Mouse (Mus musculus): Measurements from ENCODE around the gene Unc5cl. TPM values are rescaled to one million over a fixed set of nuclear protein-coding genes. Genes with fewer than 3 reads are reported as not detected.

Gene Unc5cl
- total RNA-seq, 2 experiments from 2014 or later, result not detected

DNA sequence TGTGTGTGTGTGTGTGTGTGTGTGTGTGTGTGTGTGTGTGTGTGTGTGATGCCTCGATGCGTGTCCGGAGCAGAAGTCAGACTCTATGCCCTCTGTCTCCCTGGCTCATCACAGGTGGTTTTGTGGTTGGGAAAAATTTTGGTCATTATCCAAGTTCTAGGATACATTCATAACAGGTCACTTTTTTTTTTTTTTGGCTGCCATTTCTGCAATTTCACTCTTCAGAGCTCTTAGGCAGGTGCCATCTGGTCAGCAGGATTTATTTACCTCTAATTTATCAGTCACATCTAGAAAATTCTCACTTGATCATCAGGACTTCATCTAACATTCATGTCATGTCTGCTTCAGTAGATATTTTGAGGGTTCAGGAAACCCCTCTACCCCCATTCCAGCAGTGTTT lies 65.7 kb downstream of the Unc5cl start:
- intact Hi-C loops (cut with DNase I), result no loop called here
- DNase-seq, result no peak

DNA sequence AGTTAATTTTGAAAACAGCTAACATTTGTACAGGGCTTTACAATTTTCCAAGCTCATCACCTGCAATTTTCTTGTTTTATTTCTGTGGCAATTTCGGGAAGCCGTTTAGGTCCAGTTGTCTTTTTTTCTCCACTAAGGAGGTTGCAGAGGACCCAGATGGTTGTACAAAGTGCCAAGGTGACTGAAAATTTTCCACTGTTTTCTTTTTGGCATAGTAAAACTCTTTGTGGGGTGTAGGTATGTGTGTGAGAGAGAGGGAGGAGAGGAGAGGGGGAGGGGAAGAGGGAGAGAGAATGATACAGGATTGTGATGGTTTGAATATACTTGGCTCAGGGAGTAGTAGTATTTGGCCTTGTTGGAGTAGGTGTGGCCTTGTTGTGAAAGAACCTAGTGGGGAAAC lies 68.4 kb downstream of the Unc5cl start:
- DNase-seq, result no peak
- intact Hi-C loops (cut with DNase I), result no loop called here

DNA sequence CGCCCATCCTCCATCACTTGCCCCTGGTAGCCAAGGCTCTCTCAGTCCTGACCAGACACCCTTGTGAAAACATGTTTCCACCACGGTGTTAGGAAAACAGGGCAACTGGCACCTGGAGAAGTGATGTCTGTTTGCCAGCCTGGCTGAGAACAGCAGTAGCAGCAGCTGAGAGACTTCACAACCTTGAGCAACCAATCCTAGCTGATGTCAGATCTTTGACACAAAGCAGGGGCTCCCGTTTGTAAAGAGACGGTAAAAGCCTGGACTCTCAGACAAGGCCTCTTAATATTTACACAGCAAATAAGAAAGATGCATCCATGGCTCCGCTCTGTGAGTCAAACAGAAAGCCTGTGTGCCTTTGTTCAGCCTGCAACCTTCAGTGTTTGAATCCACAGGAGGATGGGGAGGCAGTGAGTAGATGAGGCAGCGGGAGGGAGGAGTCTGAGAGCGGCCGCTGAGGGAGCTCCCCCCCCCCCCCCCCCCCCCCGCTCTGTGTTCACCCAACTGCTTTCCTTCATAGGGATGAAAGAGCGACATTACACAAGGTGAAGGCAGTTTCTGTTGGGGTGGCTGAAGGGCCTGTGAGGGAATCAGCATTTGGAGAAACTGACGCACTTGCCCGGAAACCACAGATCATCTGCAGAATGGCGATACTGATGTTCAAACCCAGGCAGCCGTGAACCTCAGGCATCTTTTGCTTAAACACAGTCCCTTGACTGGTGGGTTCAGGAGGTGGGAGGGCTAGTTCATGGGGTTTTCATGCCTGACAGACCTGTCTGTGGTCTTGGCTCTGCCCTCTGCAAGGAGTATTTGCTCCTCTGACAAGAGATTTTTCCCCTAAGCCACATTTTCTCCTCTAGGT lies 79.4 kb downstream of the Unc5cl start:
- DNase-seq, result no peak
- intact Hi-C loops (cut with DNase I), result no loop called here

DNA sequence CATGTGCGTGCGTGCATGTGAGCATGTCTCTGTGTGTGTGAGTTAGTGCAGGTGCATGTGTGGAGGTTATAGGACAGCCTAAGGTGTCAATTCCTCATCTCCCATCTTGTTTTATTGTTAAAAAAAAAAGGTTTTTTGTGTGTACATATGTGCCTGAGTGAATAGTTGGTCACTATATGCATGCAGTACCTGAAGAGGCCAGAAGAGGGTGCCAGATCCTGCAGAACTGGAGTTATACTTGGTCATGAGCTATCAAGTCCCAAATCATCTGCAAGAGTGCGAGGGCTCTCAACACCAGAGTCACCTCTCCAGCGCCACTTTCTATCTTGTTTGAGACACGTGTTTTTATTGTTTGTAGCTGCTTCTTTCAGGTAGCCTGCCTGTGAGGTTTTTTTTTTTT lies 83.6 kb downstream of the Unc5cl start:
- no peak for DNase-seq
- intact Hi-C loops (cut with DNase I), result loop anchor here (5.0 kb wide), 1 partner anchor 64 kb away; no protein-coding TSS in a partner anchor

DNA sequence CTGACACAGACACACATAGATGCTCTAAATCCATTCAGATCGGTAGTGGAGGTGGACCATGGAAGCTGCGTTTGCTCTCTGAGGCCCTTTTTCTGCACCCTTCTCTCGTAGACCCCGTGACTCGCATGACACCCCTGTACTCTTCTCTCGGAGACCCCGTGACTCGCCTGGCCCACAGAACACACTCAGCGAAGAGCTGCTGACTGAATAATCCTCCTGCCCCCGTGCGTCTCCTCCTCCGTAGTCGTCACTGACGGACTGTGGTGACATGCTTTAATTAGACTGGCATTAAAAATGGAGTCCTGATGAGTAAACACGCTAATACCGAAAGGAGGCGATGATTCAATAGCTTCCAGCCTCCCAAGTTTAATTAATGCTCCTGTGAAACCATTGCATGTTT lies 84.6 kb downstream of the Unc5cl start:
- DNase-seq, result no peak
- intact Hi-C loops (cut with DNase I), result loop anchor here (5.0 kb wide), 1 partner anchor 63 kb away; no protein-coding TSS in a partner anchor

DNA sequence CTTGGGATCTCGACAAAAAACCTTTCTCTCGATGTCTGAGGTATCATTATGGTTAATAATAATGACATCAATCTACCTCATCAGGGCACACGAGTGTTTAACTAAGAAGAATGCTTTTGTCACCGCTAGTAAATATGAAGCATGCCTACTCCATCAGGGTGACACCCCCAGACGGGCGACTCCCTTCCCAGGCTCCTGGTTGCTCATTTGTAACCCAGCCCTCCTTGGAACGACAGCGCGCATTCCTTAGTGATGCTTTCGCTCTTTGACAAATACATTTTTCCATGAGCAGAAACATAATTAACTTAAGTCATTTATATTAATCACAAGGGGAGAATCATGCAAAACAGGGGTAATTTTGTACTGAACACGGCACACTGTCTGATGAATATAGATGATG lies 88.0 kb downstream of the Unc5cl start:
- intact Hi-C loops (cut with DNase I), result no loop called here
- no peak for DNase-seq

DNA sequence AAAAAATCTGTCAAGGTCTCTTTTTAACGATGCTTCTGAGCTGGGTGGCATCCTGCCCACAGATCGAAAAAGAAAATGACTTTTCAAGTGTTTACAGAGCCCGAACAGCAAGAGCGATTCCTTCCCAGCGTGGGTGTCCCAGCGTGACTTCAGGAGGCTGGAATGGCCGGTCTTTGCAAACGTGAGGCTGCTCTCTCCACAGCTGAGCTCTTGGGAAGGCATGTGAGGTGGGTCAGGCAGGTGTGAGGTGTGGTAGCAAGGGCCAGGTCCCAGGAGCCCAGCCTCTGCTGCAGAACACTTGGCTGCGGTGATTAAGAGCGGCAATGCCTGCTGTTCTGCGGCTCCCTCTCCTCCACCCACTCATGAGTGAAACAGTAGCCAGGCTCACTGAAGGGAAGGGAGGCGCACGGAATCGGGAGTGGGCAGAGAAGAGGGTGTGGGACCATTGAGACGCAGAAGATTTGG lies 88.6 kb downstream of the Unc5cl start:
- no peak for DNase-seq
- intact Hi-C loops (cut with DNase I), result no loop called here

DNA sequence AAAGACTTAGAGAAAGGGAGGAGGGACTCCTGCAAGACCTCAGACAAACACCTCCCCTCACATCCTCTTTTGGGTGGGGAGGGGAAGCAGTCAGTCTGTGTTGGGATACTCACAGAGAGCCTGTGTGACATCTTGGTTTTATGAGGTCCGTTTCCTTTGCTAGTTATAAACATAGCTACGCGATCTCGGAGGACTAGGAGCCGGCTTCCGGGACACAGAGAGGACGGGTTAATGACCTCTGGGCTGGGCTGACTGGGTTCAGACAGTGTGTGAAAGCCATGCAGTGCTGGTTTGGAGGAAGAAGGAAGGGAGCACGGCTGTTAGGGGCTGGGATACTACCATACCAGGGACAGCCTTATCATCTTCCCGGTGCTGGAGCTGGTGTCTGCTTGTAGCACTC lies 90.0 kb downstream of the Unc5cl start:
- intact Hi-C loops (cut with DNase I), result no loop called here

DNA sequence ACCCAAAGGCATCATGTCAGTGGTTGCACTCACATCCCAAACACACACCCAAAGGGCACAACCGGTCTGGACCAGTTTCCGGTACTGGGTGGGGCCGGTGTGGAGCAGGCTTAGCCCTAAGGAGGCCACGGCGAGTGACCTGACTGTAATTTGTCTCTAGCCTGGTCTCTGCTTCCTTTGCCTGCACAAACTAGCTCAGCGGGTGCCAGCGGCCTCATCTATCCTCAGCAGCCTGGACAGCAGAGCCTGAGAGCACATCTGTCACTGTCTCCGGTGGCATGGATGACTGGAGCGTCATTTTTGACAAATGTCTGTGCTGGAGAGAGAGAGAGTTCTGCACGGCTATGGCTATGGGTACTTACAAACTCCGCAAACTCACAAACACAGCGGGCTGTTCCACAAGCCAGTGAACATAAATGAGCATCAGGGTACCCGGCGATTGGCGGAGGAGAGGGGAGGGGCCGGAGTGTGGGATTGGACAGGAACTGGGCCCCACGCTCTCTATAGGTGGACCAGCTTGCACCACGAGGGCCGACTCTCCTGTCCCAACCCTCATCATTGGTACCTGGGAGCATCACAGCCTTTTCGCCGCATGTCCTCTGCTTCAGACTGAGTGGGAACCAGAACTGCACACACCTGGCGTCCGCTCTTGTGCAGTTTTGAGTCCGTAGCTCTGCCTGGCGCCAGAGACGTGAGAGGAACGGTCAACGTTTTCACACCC lies 90.7 kb downstream of the Unc5cl start:
- intact Hi-C loops (cut with DNase I), result no loop called here
- no peak for DNase-seq

More for the DNA sequence above, 90.0 kb downstream of the Unc5cl start:
- DNase-seq, result no peak

DNA sequence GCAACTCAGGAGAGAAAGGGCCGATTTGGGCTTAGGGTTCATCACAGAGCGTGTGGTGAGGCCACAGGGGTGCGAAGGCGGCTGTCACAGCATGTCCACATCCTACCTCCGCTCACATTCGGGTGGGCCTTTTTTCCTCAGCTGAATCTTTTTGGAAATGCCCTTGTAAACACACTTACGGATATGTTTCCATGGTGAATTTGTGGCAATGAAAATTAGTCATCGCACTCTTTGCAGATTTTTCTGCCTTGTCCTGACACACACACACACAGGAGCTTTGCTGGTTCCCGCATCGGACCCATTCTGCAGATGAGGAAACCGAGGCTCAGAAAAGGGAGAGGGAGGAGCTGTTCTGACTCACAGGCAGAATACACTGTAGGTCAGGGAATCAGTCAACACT lies 91.3 kb downstream of the Unc5cl start:
- intact Hi-C loops (cut with DNase I), result no loop called here
- no peak for DNase-seq

DNA sequence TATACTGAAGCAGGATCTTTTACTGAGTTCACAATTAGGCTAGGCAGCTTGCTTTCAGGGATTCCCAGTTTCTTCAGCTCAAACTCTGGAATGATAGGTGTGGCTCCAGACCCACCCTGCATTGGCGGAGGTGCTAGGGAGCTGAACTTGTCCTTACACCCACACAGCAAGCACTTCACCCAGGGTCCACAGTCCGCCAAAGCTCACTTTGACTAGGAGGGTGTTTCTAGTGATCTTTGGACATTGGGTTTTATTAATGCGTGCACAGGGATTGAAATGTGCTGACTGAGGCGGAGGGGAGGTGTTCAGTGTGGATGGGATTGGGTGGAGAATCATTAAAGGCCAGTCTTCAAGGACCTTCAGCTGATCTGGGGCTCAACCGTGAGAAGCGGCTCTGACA lies 93.0 kb downstream of the Unc5cl start:
- intact Hi-C loops (cut with DNase I), result no loop called here
- no peak for DNase-seq

DNA sequence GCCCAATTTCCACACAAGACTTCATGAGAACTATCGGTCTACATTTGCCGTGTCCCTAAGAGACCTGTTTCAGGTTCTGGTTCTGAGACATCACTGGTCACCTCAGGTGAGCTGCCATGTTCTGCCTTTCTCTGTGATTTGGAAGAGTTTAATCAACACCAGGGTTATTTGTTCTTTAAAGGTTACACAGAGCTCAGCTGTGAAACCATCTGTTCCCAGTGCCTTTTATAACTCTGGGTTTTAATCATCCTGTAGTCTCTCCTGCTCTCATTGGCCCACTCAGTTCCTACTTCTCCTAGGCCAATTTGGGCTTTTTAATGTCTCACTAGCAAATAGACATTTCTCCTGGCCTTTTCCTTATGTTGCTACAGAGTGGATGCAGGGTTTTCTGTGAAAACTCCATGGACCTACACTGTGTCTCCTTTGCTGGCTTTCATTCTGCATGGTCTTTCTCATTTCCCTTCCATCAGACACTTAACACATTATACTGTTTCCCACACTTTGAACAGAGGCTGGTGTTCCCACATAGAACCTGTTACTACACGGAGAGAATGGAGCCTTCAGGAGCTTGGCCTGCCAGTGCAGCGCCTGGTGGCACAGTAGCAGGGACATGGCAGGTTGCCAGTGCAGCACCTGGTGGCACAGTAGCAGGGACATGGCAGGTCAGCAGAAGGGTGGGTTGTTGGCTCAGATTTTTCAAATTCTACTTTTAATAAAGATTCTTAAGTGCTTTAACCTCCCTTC lies 97.3 kb downstream of the Unc5cl start:
- no peak for DNase-seq
- intact Hi-C loops (cut with DNase I), result no loop called here

DNA sequence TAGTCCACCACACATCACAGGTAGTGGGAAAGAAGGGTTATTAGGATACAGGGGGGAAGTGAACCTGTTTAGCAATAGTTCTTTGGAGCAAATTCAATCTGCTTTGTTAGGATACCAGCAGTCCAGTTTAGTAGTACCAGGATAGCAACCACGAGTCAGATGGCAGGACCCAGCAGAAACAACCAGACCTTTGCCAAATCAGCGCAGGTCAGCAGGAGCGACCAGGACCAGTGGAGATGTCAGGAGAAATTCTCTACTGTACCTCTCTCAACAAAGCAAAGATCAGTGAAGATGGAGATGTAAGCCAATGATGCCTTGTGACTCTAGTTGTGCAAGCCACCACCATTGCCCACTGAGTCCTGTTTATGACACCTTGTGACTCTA lies 97.8 kb downstream of the Unc5cl start:
- DNase-seq, result no peak
- intact Hi-C loops (cut with DNase I), result no loop called here

DNA sequence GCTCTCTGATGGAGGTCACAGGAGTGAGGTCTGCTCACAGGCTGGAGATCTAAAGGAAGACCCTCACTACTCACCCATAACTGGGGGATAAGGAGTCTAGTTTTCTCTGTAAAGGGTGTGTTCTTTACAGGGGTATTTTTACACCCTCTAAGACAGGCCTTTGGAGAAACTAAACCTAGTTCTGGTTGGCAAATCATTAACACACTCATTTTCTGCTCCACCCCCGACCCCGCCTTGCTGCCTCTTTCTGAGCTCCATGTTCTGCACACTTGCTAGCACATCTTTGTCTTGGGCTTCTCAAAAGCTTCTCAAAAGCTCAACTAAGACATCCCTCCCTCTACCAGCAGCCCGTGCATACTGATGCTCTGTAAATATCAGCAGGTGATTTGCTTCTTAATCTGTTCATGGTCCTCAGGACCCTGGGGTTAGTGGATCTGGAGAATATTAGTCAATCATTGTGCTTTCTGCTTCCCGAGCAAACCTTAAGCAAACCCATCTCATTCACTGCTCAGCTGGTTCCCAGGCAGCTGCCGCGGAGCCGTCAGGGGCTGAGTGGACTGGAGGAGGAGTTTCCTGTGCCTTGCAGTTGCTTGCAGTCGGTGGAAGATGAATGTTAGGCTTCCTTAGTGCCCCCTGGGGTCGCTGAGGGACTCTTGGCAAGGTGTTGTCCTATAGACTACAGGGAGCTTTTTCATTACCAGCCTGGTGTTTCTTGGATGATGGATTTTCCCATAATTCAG lies 101.7 kb downstream of the Unc5cl start:
- no peak for DNase-seq
- intact Hi-C loops (cut with DNase I), result no loop called here

DNA sequence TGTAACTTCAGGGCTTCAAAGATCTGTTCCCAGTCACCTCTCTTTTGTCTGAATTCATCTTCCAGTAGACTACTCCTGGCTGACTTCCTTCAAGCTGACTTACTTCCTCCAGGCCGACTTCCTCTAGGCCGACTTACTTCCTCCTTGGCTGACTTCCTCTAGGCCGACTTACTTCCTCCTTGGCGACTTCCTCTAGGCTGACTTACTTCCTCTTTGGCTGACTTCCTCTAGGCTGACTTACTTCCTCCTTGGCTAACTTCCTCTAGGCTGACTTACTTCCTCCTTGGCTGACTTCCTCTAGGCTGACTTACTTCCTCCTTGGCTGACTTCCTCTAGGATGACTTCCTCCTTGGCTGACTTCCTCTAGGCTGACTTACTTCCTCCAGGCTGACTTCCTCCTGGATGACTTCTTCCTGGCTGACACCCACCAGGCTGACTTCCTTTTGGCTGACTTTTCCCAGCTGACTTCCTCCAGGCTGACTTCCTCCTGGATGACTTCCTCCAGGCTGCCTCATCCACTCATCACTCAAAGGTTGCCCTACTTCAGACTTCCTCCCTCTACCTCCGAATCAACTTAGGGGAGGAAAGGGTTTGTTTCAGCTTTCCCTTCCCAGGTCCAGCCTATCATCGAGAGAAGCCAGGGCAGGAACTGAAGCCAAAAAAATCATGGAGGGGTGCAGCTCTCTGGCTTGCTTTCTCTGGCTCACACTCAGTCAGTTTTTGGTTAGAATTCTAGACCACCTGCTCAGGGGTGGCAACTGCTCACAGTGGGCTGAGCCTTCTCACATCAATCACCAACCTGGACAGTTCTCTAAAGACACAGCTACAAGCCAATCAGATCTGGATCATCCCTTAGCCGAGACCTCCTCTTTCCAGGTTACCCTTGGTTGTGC lies 103.4 kb downstream of the Unc5cl start:
- no peak for DNase-seq
- intact Hi-C loops (cut with DNase I), result no loop called here

DNA sequence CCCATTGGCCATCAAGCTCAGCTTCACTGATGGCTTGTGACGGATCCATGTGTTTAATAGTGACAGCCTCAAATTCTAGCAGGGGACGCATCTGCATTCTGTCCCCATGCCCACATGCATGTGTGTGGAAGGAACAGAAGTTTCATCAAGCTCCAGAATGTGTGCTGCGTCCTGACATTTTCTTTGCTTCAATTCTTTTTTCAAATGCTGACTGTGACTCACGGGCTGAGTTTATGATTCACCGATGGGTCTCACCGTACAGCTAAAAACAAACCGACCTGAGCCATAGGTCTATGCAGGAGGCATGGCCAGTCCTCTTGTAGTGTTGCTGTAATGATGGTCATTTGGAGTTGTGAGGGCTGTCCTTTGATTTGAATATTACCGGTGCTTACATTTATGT lies 110.2 kb downstream of the Unc5cl start:
- intact Hi-C loops (cut with DNase I), result no loop called here
- no peak for DNase-seq

DNA sequence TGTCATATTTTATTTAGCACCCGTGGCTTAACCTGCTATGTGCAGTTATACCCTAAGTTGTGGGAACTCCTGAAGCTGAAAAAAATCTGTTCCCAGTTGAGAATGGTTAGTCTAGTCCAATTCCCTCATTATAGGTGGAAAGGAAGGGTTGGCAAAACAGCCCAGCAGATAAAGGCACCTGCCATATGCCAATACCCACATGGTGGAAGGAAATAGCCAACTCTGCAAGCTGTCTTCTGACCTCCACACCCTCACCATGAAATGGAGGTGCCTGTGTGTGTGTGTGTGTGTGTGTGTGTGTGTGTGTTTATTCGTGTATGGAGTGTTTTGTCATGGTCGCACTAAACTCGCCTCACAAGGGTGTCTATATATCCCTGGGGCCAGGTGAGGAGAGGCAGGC lies 115.0 kb downstream of the Unc5cl start:
- DNase-seq, result no peak
- intact Hi-C loops (cut with DNase I), result no loop called here

DNA sequence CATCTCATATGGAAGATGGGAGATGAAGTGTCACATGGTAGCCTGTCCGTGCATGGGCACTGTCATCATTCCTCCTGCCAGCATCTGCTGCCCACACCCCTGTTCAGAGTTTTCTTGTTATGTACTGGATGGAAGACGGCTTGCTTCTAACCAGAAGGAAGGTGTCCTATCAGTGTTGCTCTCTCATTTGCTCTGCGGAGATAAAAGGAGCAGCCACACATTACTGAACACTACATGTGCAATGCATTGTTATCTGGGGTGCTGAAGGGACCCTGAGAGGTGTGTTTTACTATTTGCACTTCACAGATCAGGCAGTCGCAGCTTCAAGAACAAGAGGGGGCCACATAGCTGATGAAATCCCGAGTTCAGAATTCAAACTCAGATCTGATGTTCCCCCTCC lies 126.5 kb downstream of the Unc5cl start:
- intact Hi-C loops (cut with DNase I), result no loop called here
- no peak for DNase-seq

DNA sequence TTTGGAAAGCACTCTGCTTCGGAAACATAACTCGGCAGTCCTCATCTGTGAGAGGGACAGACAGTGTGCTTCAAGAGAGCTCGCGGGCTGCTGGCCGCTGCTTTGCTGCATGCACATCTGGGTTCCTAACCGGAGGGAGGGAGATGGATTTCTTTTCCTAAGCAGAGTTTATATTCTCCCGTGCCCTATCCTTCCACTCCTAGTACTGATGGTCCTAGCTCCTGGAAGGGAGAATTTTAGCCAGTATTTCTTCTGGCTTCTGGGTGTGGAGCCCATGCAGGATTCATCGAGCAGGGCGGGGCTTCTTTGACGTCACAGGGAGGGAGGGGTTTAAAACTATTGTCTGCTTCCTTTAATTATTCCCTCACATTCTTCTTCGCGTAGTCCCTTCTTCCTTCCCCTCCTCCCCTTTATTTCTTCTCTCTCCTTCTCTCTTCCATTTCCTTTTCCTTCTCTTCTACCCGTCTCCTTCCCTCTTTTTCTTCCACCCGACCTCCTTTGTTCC lies 127.8 kb downstream of the Unc5cl start:
- intact Hi-C loops (cut with DNase I), result no loop called here
- DNase-seq, result no peak

Measured in gastrocnemius, postnatal 36 days (tissue).